Mouse (Mus musculus): ENCODE data around the gene Fgr. TPM values are rescaled to one million over a fixed set of nuclear protein-coding genes. Genes with fewer than 3 reads are reported as not detected.

Gene Fgr
- polyA plus RNA-seq, 1 experiment, result not detected

GRCm38 (mm10) chr4:133035446-133035845 is 61.6 kb downstream of the Fgr start:
- Histone ChIP-seq H3K4me1 (ENCODE audit: control insufficient read depth, insufficient read depth, low read length) (peaks cover 47% of the 10 kb centered on the region), H3K27ac (ENCODE audit: insufficient read depth, low read depth, low read length) (no peak overlapping the region), H3K4me3 (ENCODE audit: insufficient read depth, low read depth, low read length) (no peak overlapping the region)
- TF ChIP-seq CTCF (IDR thresholded peaks at IDR 0.05; ENCODE audit: insufficient read depth, low read depth, low read length) (no peak), POLR2A (IDR thresholded peaks at IDR 0.05; ENCODE audit: insufficient read depth, low read depth, low read length) (no peak)
- 81% methylated on average over 1 of the region's 1 CpGs for WGBS

GRCm38 (mm10) chr4:133035946-133036345 is 62.1 kb downstream of the Fgr start:
- Histone ChIP-seq H3K27ac (ENCODE audit: insufficient read depth, low read depth, low read length) (no peak overlapping the region), H3K4me1 (ENCODE audit: control insufficient read depth, insufficient read depth, low read length) (peaks cover 49% of the 10 kb centered on the region), H3K4me3 (ENCODE audit: insufficient read depth, low read depth, low read length) (no peak overlapping the region)
- TF ChIP-seq POLR2A (IDR thresholded peaks at IDR 0.05; ENCODE audit: insufficient read depth, low read depth, low read length), result no peak
- no peak for TF ChIP-seq CTCF (IDR thresholded peaks at IDR 0.05; ENCODE audit: insufficient read depth, low read depth, low read length)
- 71% methylated on average over 3 of the region's 3 CpGs for WGBS

GRCm38 (mm10) chr4:133037293-133037692 is 63.4 kb downstream of the Fgr start:
- Histone ChIP-seq H3K4me1 (ENCODE audit: control insufficient read depth, insufficient read depth, low read length) (peaks cover 56% of the 10 kb centered on the region), H3K27ac (ENCODE audit: insufficient read depth, low read depth, low read length) (no peak overlapping the region), H3K4me3 (ENCODE audit: insufficient read depth, low read depth, low read length) (no peak overlapping the region)
- 35% methylated on average over 9 of the region's 9 CpGs for WGBS
- TF ChIP-seq POLR2A (IDR thresholded peaks at IDR 0.05; ENCODE audit: insufficient read depth, low read depth, low read length) (no peak), CTCF (IDR thresholded peaks at IDR 0.05; ENCODE audit: insufficient read depth, low read depth, low read length) (no peak)

GRCm38 (mm10) chr4:133037798-133038197 is 63.9 kb downstream of the Fgr start:
- 49% methylated on average over 6 of the region's 6 CpGs for WGBS
- no peak for TF ChIP-seq POLR2A (IDR thresholded peaks at IDR 0.05; ENCODE audit: insufficient read depth, low read depth, low read length)
- TF ChIP-seq CTCF (IDR thresholded peaks at IDR 0.05; ENCODE audit: insufficient read depth, low read depth, low read length), result no peak
- no peak overlapping the region for H3K4me3 ChIP-seq (ENCODE audit: insufficient read depth, low read depth, low read length)
- H3K27ac ChIP-seq (ENCODE audit: insufficient read depth, low read depth, low read length), result no peak overlapping the region
- H3K4me1 ChIP-seq (ENCODE audit: control insufficient read depth, insufficient read depth, low read length), result peaks cover 56% of the 10 kb centered on the region

GRCm38 (mm10) chr4:133038521-133039115 is 64.7 kb downstream of the Fgr start:
- Histone ChIP-seq H3K4me1 (ENCODE audit: control insufficient read depth, insufficient read depth, low read length) (peaks cover 64% of the 10 kb centered on the region), H3K27ac (ENCODE audit: insufficient read depth, low read depth, low read length) (no peak overlapping the region), H3K4me3 (ENCODE audit: insufficient read depth, low read depth, low read length) (peak overlapping the region; percentile 50)
- TF ChIP-seq CTCF (IDR thresholded peaks at IDR 0.05; ENCODE audit: insufficient read depth, low read depth, low read length) (no peak), POLR2A (IDR thresholded peaks at IDR 0.05; ENCODE audit: insufficient read depth, low read depth, low read length) (no peak)
- WGBS, result under 1% methylated on average over 76 of the region's 76 CpGs

GRCm38 (mm10) chr4:133039116-133039819 is 65.4 kb downstream of the Fgr start:
- WGBS, result 8% methylated on average over 67 of the region's 77 CpGs
- Histone ChIP-seq H3K4me3 (ENCODE audit: insufficient read depth, low read depth, low read length) (peak overlapping the region; percentile 50), H3K27ac (ENCODE audit: insufficient read depth, low read depth, low read length) (no peak overlapping the region), H3K4me1 (ENCODE audit: control insufficient read depth, insufficient read depth, low read length) (peaks cover 69% of the 10 kb centered on the region)
- TF ChIP-seq POLR2A (IDR thresholded peaks at IDR 0.05; ENCODE audit: insufficient read depth, low read depth, low read length), result no peak
- TF ChIP-seq CTCF (IDR thresholded peaks at IDR 0.05; ENCODE audit: insufficient read depth, low read depth, low read length), result no peak

- peaks cover 69% of the 10 kb centered on the region for H3K4me1 ChIP-seq (ENCODE audit: control insufficient read depth, insufficient read depth, low read length)
- WGBS, result 43% methylated on average over 18 of the region's 18 CpGs
- TF ChIP-seq POLR2A (IDR thresholded peaks at IDR 0.05; ENCODE audit: insufficient read depth, low read depth, low read length), result no peak
- no peak for TF ChIP-seq CTCF (IDR thresholded peaks at IDR 0.05; ENCODE audit: insufficient read depth, low read depth, low read length)
- H3K4me3 ChIP-seq (ENCODE audit: insufficient read depth, low read depth, low read length), result no peak overlapping the region
- H3K27ac ChIP-seq (ENCODE audit: insufficient read depth, low read depth, low read length), result no peak overlapping the region
Measured at GRCm38 (mm10) chr4:133039832-133040231, 65.9 kb downstream of the Fgr start.

GRCm38 (mm10) chr4:133040241-133040904 is 66.5 kb downstream of the Fgr start:
- WGBS, result 77% methylated on average over 14 of the region's 14 CpGs
- H3K27ac ChIP-seq (ENCODE audit: insufficient read depth, low read depth, low read length), result no peak overlapping the region
- H3K4me3 ChIP-seq (ENCODE audit: insufficient read depth, low read depth, low read length), result no peak overlapping the region
- TF ChIP-seq POLR2A (IDR thresholded peaks at IDR 0.05; ENCODE audit: insufficient read depth, low read depth, low read length) (no peak), CTCF (IDR thresholded peaks at IDR 0.05; ENCODE audit: insufficient read depth, low read depth, low read length) (no peak)
- peaks cover 68% of the 10 kb centered on the region for H3K4me1 ChIP-seq (ENCODE audit: control insufficient read depth, insufficient read depth, low read length)

- Histone ChIP-seq H3K4me1 (ENCODE audit: control insufficient read depth, insufficient read depth, low read length) (peaks cover 79% of the 10 kb centered on the region), H3K27ac (ENCODE audit: insufficient read depth, low read depth, low read length) (peak overlapping the region; percentile 52), H3K4me3 (ENCODE audit: insufficient read depth, low read depth, low read length) (no peak overlapping the region; the same call in 1 of the 2 replicates)
- TF ChIP-seq CTCF (IDR thresholded peaks at IDR 0.05; ENCODE audit: insufficient read depth, low read depth, low read length), result no peak
- no peak for TF ChIP-seq POLR2A (IDR thresholded peaks at IDR 0.05; ENCODE audit: insufficient read depth, low read depth, low read length)
- 34% methylated on average over 4 of the region's 4 CpGs for WGBS
Measured at GRCm38 (mm10) chr4:133042244-133042643, 68.3 kb downstream of the Fgr start.

Data from olfactory bulb, adult 2 months (tissue).